Mouse (Mus musculus) kidney, adult 8-10 months (tissue): ENCODE data around the gene Arhgap45.

Experiments used
- DNase-seq, 2 experiments: peaks; one replicate each; pipeline ENCODE4 v3.0.0; 2022

Gene Arhgap45

GRCm38 (mm10) chr10:80056976-80057682, 40.7 kb downstream of the Arhgap45 start:
- DNase-seq = no peak

GRCm38 (mm10) chr10:80057683-80058326, 41.4 kb downstream of the Arhgap45 start:
- peak in 1 of 2 experiments; percentile 39 for DNase-seq

DNA sequence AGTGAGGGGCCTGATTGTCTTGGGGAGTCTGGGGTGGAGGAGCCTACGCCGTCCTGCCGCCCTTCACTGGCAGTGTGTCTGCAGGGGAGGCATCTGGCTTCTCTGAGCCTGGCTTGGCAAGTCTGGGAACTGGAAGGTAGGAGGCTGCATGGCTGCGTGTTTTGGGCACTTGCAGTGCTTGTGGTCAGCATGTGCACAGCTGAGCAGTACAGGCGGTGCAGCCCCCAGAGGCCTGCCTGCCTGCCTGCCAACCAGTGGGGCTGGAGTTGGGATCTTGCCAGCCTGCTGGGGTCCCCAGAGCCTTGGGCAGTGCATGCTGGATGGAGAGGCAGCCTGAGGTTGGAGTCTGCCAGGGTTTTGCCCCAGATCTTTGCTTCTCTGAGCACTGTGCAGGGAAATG, 46.7 kb downstream of the Arhgap45 start:
- no peak for DNase-seq

- DNase-seq = no peak
These were observed 47.6 kb downstream of the Arhgap45 start for GRCm38 (mm10) chr10:80063877-80064650.

GRCm38 (mm10) chr10:80069251-80069650, 52.8 kb downstream of the Arhgap45 start:
- DNase-seq = no peak

GRCm38 (mm10) chr10:80069948-80070450, 53.5 kb downstream of the Arhgap45 start:
- DNase-seq = no peak

DNA sequence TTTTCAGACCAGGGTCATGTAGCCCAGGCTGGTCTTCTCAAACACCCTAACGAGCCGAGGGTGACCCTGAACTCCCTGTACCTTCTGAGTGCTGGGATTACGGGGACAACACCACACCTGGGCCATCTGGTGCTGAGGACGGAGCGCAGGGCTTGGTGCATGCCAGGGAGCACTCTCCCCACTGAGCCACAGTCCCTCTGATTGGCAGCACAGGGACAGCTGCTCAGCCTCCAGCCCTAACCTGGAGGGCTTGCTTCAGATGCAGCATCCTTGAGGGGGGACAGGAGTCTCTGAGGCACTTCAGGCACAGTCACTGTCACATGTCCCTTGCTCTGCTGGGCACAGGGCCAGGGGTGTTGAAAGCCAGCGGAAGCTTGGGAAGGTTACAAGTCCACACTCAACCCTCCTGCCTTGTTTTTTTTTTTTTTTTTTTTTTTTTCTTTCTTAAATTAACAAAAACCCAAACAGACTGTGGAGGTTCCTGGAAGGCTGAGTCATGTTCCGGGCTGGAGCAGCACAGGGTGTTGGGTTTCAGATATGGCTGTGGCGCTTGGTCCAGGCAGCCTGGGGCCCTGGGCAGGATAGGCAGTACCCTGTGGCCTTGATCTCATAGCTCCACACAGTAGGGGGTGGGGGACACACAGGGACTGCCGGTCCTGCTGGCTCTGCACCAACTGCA, 54.5 kb downstream of the Arhgap45 start:
- peak; percentile 89 to 90 for DNase-seq

GRCm38 (mm10) chr10:80071516-80071900, 55.1 kb downstream of the Arhgap45 start:
- no peak for DNase-seq

DNA sequence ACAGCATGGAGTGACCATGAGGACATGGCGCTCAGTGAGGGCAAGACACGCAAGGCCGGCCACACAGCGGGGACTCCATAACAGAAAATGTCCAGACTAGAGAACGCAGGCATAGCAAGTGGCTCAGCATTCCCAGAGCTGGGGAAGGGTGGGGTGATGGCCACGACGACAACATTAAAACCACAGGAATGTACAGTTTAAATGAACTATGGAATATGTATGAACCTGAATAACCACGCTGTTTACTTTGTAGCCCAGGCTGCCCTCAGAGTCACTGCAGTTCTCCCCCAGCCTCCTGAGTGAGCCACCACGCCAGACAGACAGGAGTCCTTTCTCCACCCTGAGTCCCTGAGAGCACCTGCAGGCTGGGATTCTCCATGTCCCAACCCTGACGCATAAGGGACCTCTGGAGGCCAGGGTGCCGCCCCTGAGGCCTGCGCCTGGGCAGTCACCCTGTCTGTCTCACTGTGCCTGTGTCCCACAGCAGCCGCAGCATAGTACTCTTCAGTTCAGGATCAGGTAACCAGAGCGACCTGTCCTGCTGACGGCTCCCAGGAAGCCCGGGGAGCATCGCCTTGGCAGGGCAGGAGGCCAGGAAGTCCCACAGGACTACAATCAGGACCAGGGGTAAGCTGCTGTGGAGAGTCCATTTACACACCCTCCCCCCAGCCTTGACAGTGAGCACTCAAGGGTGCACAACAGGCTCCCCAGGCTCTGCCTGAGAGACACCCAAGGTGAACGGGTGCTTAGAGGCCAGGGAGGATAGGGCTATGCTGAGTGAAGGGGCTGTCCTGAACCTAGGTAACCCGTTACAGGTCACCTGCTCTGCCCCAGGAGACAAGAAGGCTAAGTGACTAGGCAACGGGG, 56.4 kb downstream of the Arhgap45 start:
- peak; percentile 40 to 60 for DNase-seq

- DNase-seq = peak; percentile 68 to 70
These were observed 58.6 kb downstream of the Arhgap45 start for GRCm38 (mm10) chr10:80074813-80075601.

DNA sequence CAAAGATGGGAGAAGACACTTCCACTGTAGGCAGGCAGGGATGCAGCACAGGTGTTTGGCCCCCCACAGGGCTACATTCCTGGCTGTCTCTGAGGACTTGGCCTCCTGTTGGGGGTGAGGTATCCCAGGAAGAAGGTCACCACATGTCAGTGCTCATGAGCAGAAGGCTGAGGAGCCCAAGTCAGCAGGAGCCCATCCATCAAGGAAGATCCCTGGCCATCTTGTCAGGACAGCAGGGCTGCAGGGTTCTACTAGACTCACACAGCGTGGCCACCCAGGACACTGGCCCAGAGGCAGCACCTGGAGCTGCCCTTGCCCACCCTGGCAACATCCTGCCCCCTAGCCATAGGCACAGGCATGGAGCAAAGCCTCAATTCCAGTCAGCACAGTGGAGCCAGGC, 59.5 kb downstream of the Arhgap45 start:
- no peak for DNase-seq

DNA sequence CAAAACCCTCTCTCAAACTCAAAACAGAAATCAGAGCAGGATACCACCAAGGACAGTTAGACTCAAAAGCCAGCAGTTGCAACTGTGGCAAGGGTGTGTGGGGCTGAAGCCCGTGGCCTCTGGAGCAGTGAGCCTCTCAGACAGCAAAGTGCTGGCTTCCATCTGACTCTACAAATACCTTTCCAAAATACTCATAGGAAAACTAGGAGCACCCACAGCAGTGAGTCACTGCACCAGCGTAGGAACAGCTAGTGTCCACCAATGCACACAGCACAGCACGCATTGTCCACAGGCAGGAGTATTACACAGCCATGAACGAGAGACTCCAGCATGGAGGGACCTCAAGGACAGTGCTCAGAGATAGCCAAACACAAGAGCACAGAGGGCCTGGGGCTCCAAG, 59.9 kb downstream of the Arhgap45 start:
- DNase-seq = no peak

GRCm38 (mm10) chr10:80077312-80077711, 60.9 kb downstream of the Arhgap45 start:
- no peak for DNase-seq

DNA sequence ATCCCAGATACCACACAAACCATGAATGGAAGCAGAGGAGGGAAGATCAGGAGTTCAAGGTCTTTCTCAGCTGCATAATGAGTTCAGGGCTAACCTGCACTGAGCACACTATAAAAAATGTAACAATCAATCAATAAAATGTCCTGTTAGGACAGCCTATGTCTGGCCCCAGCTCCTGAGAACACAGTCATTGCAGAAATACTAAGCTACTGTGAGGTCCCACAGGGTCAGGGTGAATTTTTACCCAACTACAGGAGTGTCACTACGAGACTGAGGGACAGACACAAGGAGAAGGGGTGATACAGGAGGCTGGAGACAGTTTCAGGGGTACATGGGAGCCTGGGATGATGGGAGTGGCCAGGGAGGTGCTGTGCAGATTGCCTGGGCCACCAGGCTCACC, 61.9 kb downstream of the Arhgap45 start:
- no peak for DNase-seq

DNA sequence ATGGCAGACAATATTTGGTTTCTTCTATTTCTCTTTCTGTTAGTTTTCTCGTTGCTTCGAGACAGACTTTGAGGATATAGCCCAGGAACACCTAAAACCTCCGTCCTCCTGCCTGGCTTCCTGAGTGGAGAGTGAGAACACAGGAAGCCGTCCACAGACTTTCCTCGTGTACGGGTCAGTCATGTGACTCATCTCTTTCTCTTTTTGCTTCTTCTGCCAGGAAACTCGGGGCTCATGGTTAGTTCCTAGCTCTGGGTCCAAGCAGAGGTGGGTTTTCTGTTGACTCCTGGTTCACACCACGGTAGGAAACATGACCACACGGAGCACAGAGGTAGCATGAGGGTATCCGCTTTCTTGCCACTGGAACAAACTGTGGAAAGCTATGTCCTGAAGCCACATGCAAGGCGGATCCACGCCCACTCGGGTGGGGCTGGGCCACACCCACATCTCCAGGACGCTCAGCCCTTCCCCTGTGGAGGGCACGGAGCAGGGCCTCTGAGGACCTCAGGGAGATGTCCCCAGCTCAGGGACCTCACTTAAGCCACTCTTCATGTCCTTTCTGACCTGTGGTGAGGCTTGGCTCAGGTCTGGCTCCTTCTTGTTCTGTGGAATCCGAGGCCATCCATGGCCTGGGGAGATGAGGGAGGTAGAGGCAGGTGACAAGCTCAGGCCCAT, 64.1 kb downstream of the Arhgap45 start:
- no peak for DNase-seq
